Mouse (Mus musculus) heart, embryonic 16.5 days (tissue): ENCODE results near the gene Gm49721. TPM values are rescaled to one million over a fixed set of nuclear protein-coding genes. Genes with fewer than 3 reads are reported as not detected.
"Not testable (repeated sequence)": the region's sequence is repeated elsewhere in the genome, so short reads cannot be mapped to it uniquely, and the experiment has no call there.

Experiments used
- ATAC-seq: fragments of 200-750 bp; cut with Nextera tagmentation; replicated peaks from 2 replicates; pipeline ENCODE4 v1.8.0; 2017; ENCODE audit warnings: moderate number of reproducible peaks; ENCODE audit not compliant: insufficient read depth, low FRiP score; ENCODE audit errors: extremely low read depth
- H3K27ac ChIP-seq: fragments of 300-500 bp; sonication (generic); 2 replicates; pipeline ENCODE4 v1.5.1; 2014; ENCODE audit warnings: mild to moderate bottlenecking, low read length, control low read depth, moderate library complexity
- H3K27me3 ChIP-seq: fragments of 300-500 bp; sonication (generic); 2 replicates; pipeline ENCODE4 v1.6.1; 2014; ENCODE audit warnings: low read length, mixed read lengths; ENCODE audit not compliant: control insufficient read depth, insufficient read depth
- H3K36me3 ChIP-seq: fragments of 300-500 bp; sonication (generic); 2 replicates; pipeline ENCODE4 v1.6.1; 2014; ENCODE audit not compliant: control insufficient read depth, insufficient read depth
- H3K4me1 ChIP-seq: fragments of 300-500 bp; sonication (generic); 2 replicates; pipeline ENCODE4 v1.6.1; 2014; ENCODE audit warnings: low read length, mixed read lengths; ENCODE audit not compliant: control insufficient read depth, insufficient read depth
- H3K4me2 ChIP-seq: fragments of 300-500 bp; sonication (generic); 2 replicates; pipeline ENCODE4 v1.6.1; 2014; ENCODE audit warnings: low read depth, mild to moderate bottlenecking, control low read depth, low read length
- H3K4me3 ChIP-seq: fragments of 300-500 bp; sonication (generic); 2 replicates; pipeline ENCODE4 v1.5.1; 2014; ENCODE audit warnings: mild to moderate bottlenecking, control low read depth, low read length
- H3K9ac ChIP-seq: fragments of 300-500 bp; sonication (generic); 2 replicates; pipeline ENCODE4 v1.6.1; 2014; ENCODE audit warnings: low read length, control low read depth
- H3K9me3 ChIP-seq: fragments of 300-500 bp; sonication (generic); replicated peaks from 2 replicates; pipeline ENCODE4 v1.6.1; 2016; ENCODE audit warnings: low read length; ENCODE audit not compliant: control insufficient read depth
- WGBS: fragments of 180-500 bp; shearing (Covaris S2); extraction: QIAGEN DNeasy Blood & Tissue Kit; methylation state at CpG from one replicate; pipeline ENCODE4 v1.1.7; 2014; 5-methylcytosine and 5-hydroxymethylcytosine counted together
- polyA plus RNA-seq: library from polyadenylated mRNA; unstranded; fragments of >200 nt; fragmentation: Nextera tagmentation; extraction: Ambion mirVana; gene quantifications from 2 replicates; pipeline ENCODE4 v1.2.1, GENCODE M21; 2015

Gm49721 gene
- polyA plus RNA-seq, 1 experiment from 2014 or later, result 0.05 TPM

DNA sequence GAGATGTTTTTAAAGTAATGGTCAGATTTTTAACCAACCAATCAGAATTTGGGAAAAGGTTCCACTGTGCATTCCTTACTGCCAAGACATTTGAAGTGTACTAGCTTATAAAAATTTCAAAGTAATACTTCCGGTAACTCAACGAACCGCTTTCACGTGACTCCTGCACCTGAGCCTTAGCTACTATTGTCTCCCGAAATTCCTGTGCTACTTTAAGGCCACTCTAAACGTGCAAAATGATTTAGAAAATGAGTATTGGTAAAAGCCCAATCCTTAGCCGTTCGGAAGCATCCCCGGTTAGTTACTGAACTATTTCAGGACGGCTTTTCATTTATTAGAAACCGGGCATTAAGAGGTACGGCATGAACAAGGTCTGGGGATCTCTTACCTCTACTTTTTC lies 18.4 kb upstream of the Gm49721 start:
- not testable (repeated sequence) for H3K36me3 ChIP-seq, H3K27ac ChIP-seq, H3K27me3 ChIP-seq, H3K4me1 ChIP-seq, H3K9me3 ChIP-seq, ATAC-seq
- under 1% methylated on average over 12 of the region's 12 CpGs for WGBS
- Histone ChIP-seq H3K4me3 (peak overlapping the region; percentile 59), H3K9ac (peak overlapping the region; percentile 71), H3K4me2 (peak overlapping the region; percentile 55)

DNA sequence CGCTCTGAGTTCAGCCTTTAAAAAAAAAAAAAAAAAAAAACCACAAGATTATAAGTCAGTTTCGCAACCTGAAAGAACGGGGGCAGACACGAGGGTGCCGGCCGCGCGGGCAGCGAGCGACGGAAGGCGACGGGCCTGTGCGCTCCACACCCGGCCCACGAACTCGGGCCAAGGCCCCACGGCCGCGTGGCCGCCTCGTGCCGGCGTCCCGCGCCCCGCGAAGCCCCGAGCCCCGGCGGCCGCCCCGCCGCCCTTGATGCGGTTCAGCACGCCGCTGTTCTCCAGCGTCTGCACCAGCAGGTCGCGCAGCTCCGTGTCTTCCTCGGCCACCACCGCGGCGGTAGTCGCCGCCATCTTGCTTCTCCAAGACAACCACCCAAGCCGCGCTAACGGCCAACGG lies 17.9 kb upstream of the Gm49721 start, which contains the start of gene Tagap1:
Tagap1 (minus strand) TSS at position 381 of the 400 bp plus-strand sequence.
- not testable (repeated sequence) for H3K4me1 ChIP-seq, ATAC-seq, H3K9me3 ChIP-seq, H3K27me3 ChIP-seq, H3K36me3 ChIP-seq
- Histone ChIP-seq H3K4me2 (peak within 1 kb of the TSS; percentile 56), H3K27ac (peak within 1 kb of the TSS; percentile 57), H3K9ac (peak within 1 kb of the TSS; percentile 71), H3K4me3 (peak within 1 kb of the TSS; percentile 59)
- under 1% methylated on average over 34 of the region's 51 CpGs for WGBS

DNA sequence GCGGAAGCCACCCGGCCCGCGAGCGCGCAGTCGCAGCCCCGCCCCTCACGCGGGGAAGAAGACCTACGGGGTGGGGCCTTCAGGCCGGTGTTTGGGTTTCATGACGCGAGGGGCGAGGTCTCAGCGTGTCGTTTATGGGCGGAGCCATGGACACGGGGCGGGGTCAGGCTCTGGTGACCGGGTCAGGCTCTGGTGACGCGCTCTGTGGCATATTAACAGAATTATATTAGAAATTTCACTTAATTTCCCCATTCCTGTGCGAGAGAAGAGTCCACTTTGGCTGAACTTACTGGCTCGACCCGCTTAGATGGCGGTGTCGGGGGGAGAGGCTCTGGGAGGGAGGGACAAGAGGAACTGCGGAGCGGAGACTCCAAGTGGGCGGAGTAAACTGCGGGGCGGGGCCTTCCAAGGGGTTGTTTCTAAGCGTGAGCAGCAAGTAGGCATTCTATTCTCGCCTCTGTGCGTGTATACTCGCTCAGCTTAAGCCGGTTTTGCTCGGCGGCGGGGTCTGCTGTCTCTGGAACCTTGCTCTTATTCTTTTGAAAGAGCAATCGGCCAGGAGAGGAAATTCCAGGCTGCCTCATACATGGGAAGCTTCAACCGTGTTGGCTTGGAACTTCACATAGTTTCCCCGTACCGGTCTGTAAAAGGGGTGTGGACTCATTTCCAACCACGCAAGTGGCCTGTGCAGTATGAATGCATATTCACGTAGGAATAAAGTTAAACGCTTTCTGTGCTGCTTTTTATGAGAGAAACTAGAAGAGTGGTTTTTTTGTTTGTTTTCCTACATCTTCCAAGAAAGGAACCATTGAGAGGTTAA lies 17.3 kb upstream of the Gm49721 start:
- H3K4me1 ChIP-seq, H3K36me3 ChIP-seq, H3K9ac ChIP-seq, H3K27me3 ChIP-seq, H3K9me3 ChIP-seq: not testable (repeated sequence)
- Histone ChIP-seq H3K27ac (peak overlapping the region; percentile 25; the same call in 1 of the 2 replicates), H3K4me3 (peak overlapping the region; percentile 38), H3K4me2 (peak overlapping the region; percentile 56)
- WGBS, result under 1% methylated on average over 16 of the region's 48 CpGs
- peak; percentile 97 for ATAC-seq

DNA sequence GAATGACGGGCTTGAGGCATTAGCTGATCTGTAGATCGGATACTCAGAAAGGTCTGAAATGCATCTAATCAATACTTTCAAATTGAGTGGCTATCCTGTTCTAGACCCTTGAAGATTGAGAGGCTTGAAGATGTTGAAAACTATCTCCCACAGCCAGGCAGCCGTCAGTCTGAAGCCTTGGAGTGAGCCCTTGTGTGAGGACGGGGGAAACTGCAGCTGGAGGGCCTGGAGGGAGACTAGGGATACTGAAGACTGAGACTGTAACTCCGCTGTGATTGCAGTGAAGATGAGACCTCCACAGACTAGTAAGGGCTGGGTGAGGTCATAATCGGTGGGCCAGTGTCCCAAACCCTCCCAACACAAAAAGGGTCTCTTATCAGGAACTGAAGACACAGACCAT lies 16.4 kb upstream of the Gm49721 start:
- not testable (repeated sequence) for H3K9ac ChIP-seq, H3K27me3 ChIP-seq, ATAC-seq, H3K4me3 ChIP-seq, H3K27ac ChIP-seq, H3K9me3 ChIP-seq, H3K36me3 ChIP-seq, H3K4me1 ChIP-seq, H3K4me2 ChIP-seq
- 78% methylated on average over 3 of the region's 6 CpGs for WGBS

DNA sequence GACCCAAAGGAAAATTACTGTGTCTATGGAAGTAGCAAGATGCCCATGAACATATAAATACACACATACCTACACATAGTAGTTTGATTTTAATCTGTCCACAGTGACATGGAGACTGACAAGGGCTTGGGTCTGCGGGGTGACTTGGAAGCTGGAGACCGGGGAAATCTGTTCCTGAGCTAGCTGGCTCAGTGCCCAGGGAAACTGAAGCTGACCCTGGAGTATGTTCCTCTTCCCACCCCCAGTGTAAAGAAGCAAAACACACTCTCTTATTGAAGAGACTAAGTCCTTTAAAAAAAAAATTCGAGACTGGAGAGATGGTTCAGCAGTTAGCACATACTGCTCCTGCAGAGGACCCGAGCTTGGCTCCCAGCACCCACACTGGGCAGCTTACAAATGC lies 15.8 kb upstream of the Gm49721 start:
- not testable (repeated sequence) for H3K9me3 ChIP-seq, H3K4me2 ChIP-seq, ATAC-seq, H3K27me3 ChIP-seq, H3K4me1 ChIP-seq, H3K36me3 ChIP-seq, H3K9ac ChIP-seq, H3K4me3 ChIP-seq, H3K27ac ChIP-seq
- WGBS, result 33% methylated on average over 4 of the region's 4 CpGs

DNA sequence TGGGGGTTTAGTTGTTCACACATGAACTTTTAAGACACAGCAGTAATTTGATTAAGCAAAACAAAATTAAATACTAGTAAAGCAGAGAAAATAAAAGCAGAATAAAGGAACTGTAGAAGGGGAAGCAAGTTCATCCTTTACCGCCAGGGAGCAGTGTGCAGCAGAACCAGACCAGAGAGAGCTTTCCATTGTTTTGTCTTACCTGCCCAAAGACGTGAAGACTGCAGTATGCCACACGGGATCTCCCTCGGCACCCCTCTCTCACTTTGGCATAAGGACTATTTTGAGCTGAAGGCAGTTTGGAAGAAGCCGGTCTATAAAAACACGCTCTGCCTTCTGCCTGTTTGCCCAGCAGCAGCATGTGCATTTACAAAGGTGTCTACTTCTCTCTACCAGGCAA lies 13.3 kb upstream of the Gm49721 start:
- ATAC-seq, H3K27me3 ChIP-seq, H3K4me1 ChIP-seq, H3K27ac ChIP-seq, H3K9me3 ChIP-seq, H3K4me2 ChIP-seq, H3K36me3 ChIP-seq, H3K9ac ChIP-seq, H3K4me3 ChIP-seq: not testable (repeated sequence)
- 9% methylated on average over 5 of the region's 6 CpGs for WGBS

DNA sequence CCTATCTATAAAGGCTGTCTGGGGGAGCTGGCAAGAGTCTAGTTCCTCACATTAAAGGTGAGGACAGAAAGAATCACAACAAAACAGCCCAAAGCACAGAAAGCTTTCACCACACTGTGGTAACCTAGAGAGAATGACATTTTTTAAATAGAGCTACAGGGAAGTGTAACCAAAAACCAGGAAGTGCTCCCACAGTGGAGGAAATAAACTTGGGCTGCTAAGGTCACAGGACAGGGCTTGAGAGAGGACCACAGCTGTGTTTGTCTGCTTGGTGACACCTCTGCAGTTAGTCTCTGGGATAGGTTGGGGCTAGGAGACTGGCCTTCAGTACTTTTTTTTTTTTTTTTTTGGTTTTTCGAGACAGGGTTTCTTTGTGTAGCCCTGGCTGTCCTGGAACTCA lies 11.0 kb upstream of the Gm49721 start:
- no CpG with 5 or more reads among the region's 1 CpGs for WGBS
- H3K4me2 ChIP-seq, H3K9ac ChIP-seq, H3K27me3 ChIP-seq, ATAC-seq, H3K4me3 ChIP-seq, H3K36me3 ChIP-seq, H3K27ac ChIP-seq, H3K4me1 ChIP-seq, H3K9me3 ChIP-seq: not testable (repeated sequence)

DNA sequence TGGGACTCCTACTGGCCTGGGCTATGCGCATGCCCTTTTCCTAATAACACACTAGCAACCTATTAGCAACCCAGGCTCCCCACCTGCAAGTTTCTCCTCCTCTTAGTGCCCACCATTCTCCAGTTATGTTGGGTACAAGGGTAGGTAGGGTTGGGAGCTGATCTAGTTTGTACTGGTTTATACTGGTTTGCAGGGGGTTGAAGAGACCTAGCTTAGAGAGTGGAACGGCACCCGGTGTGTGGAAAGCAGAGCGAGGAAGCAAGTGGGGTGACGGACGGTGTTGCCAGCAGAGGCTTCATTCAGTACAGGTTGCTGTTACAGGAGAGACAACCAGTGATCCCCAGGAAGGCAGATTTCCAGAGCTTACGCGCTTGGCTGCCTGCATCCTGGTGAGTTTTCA lies 8.4 kb upstream of the Gm49721 start, which contains the start of gene Rnaset2b:
Rnaset2b (plus strand) TSS at position 301 of the 400 bp plus-strand sequence.
- not testable (repeated sequence) for H3K9ac ChIP-seq, H3K36me3 ChIP-seq, H3K9me3 ChIP-seq, H3K4me1 ChIP-seq, H3K4me3 ChIP-seq, H3K4me2 ChIP-seq, H3K27ac ChIP-seq, H3K27me3 ChIP-seq, ATAC-seq
- WGBS, result no CpG with 5 or more reads among the region's 8 CpGs

DNA sequence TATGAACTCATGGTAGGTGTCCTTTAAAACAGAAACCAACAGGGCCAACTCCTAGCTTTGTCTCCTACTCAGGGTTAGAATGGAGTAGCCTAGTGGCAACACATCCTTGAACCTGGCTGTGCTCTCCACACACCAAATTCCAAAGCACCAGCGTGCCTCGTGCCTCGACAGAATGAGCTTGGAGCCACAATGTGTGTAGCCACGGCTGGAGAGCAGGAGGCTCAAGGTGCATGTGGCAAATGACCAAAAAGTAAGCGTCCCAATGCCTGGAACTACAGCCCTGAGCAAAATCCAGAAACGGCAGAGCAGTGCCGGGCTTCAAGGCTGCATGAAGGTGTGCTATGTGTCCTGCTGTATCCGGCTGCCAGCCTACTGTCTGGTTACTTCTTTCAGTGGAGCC lies 7.5 kb upstream of the Gm49721 start:
- H3K9me3 ChIP-seq, H3K9ac ChIP-seq, H3K27ac ChIP-seq, H3K27me3 ChIP-seq, ATAC-seq, H3K4me3 ChIP-seq, H3K4me2 ChIP-seq, H3K4me1 ChIP-seq, H3K36me3 ChIP-seq: not testable (repeated sequence)
- whole genome bisulfite sequencing, result 77% methylated on average over 8 of the region's 8 CpGs
